Mouse (Mus musculus): ENCODE results near the gene Rsbn1l.

DNA sequence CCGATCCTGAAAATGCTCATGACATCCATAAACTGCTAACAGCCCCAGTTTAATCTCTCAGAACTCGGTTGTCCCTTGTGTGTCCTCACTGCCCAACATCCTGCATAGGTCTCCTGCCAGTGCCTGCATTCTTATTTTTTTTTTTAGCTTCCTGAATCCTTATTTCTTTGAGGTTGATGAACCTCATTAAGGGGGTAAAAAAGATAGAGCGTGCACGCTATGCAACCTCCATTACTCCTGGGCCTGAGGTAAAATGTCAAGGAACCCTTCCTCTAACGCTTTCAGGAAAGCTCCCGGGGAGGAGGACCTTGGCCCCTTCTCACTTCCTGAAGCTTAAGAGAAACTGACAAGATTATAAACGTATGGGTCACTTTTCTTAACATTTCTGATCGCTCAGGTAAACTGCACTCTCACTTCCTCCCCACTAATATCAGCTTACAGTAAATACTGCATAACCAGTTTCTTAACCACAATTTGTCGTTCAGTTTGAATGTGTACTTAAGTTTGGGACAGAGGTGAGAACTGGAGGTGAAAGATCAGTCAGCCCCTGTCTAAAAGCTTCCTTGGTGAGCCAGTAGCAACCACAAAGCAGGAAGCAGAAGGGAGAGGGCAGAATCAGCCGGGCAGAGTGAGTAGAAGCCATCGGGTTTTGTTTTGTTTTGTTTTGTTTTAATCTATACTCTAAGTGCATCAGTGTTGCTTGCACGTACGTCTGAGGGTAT lies 923 bp downstream of the Rsbn1l start:
- TF ChIP-seq CTCF (IDR thresholded peaks at IDR 0.05; ENCODE audit: control insufficient read depth, insufficient read depth, insufficient replicate concordance, low read depth, low read length) (no peak), POLR2A (IDR thresholded peaks at IDR 0.05; ENCODE audit: control insufficient read depth, low read depth, low read length) (no peak)
